Mouse (Mus musculus) kidney, adult 2 months (tissue): Measurements from ENCODE around the gene Gjb2. TPM values are rescaled to one million over a fixed set of nuclear protein-coding genes. Genes with fewer than 3 reads are reported as not detected.
"Not testable (repeated sequence)": the region's sequence is repeated elsewhere in the genome, so short reads cannot be mapped to it uniquely, and the experiment has no call there.

Experiments used
- DNase-seq: peaks from one replicate; pipeline ENCODE4 v3.0.0; 2021
- H3K27ac ChIP-seq: fragments of 200-500 bp; 2 replicates; pipeline ENCODE4 v1.5.1; 2012; ENCODE audit warnings: low read depth, low read length, control low read depth, inconsistent platforms; ENCODE audit not compliant: insufficient read depth
- H3K27me3 ChIP-seq: fragments of 200-500 bp; replicated peaks from 2 replicates; pipeline ENCODE4 v1.6.1; 2012; ENCODE audit warnings: mild to moderate bottlenecking, moderate library complexity, low read length, inconsistent platforms; ENCODE audit not compliant: control insufficient read depth, insufficient read depth
- H3K36me3 ChIP-seq: fragments of 200-500 bp; 2 replicates; pipeline ENCODE4 v1.6.1; 2012; ENCODE audit warnings: mild to moderate bottlenecking, moderate library complexity, low read length, inconsistent platforms; ENCODE audit not compliant: control insufficient read depth, insufficient read depth
- H3K4me1 ChIP-seq: fragments of 200-500 bp; 2 replicates; pipeline ENCODE4 v1.6.1; 2011; ENCODE audit warnings: low read length; ENCODE audit not compliant: control insufficient read depth, insufficient read depth
- H3K4me3 ChIP-seq: fragments of 200-500 bp; 2 replicates; pipeline ENCODE4 v1.5.1; 2011; ENCODE audit warnings: mild to moderate bottlenecking, low read depth, low read length, control low read depth; ENCODE audit not compliant: insufficient read depth
- CTCF ChIP-seq: fragments of 200-500 bp; conservative IDR thresholded peaks from 2 replicates; pipeline ENCODE4 v1.5.1; 2011; ENCODE audit warnings: low read depth, mild to moderate bottlenecking, control low read depth, low read length, moderate library complexity, mixed read lengths; ENCODE audit not compliant: insufficient read depth, insufficient read length
- POLR2A ChIP-seq: fragments of 200-500 bp; IDR thresholded peaks from one replicate; pipeline ENCODE4 v1.6.1; 2011; ENCODE audit warnings: low read depth, low read length, control low read depth
- WGBS: fragments of 180-500 bp; shearing (Covaris S2); methylation state at CpG from one replicate; pipeline ENCODE4 v1.1.7; 2018; 5-methylcytosine and 5-hydroxymethylcytosine counted together
- polyA plus RNA-seq: library from polyadenylated mRNA; depleted of rRNA; stranded (reverse); fragments of >200 nt; gene quantifications from 2 replicates; pipeline ENCODE4 v1.2.3, GENCODE M21; 2012; rRNA removed

Gene Gjb2
- polyA plus RNA-seq, 1 experiment, result 76.9 TPM

DNA sequence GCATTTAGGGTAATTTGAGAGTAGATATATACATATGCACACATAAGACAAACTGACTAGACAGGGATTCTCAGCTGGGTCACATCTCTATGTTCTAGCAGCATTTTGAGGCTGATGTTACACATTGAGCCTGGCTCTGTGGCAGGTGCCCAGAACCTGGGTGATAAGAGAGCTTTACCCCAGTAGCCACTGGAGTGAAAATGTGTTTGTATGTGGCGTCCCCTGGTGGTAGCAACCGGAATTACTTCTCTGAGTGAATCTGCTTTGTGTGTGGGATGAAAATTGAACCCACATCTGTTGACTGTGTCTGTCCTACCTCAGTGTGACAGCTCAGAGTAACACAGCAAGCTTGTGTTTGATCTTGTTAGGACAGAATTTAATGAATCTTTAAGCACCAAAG is 34.6 kb downstream of the Gjb2 start:
- DNase-seq, result peak; percentile 54
- not testable (repeated sequence) for H3K36me3 ChIP-seq, H3K4me1 ChIP-seq, H3K27ac ChIP-seq, H3K4me3 ChIP-seq, H3K27me3 ChIP-seq
- WGBS, result 8% methylated on average over 2 of the region's 2 CpGs
- TF ChIP-seq CTCF, result peak; percentile 51

DNA sequence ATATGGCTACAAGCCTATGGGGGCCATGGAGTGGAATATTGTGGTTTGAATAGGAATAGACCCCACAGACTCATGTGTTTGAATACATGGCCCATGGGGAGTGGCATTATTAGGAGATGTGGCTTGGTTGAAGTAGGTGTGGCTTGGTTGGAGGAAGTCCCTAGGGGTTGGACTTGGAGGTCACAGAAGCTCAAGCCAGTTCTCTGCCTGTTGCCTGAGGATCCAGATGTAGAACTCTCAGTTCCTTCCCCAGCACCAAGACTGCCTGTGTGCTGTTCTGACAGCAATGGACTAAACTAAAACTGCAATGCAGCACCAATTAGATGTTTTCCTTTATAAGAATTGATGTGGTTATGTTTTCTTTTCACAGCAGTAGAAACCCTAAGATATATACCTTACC is 38.4 kb downstream of the Gjb2 start:
- no peaks in the 10 kb centered on the region for H3K4me1 ChIP-seq
- H3K36me3 ChIP-seq, result no peaks in the 10 kb centered on the region
- H3K27me3 ChIP-seq, result no peaks in the 10 kb centered on the region
- DNase-seq, result no peak
- H3K4me3 ChIP-seq, result no peak overlapping the region
- no peak overlapping the region for H3K27ac ChIP-seq
- no peak for TF ChIP-seq POLR2A
- TF ChIP-seq CTCF, result no peak

DNA sequence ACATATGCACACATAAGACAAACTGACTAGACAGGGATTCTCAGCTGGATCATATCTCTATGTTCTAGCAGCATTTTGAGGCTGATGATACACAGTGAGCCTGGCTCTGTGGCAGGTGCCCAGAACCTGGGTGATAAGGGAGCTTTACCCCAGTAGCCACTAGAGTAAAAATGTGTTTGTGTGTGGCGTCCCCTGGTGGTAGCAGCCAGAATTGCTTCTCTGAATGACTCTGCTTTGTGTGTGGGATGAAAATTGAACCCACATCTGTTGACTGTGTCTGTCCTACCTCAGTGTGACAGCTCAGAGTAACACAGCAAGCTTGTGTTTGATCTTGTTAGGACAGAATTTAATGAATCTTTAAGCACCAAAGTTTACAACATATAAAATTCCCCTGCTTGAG is 44.5 kb downstream of the Gjb2 start:
- peak; percentile 69 for TF ChIP-seq CTCF
- WGBS, result 4% methylated on average over 1 of the region's 1 CpGs
- H3K4me1 ChIP-seq, H3K36me3 ChIP-seq, H3K27me3 ChIP-seq, H3K27ac ChIP-seq, H3K4me3 ChIP-seq: not testable (repeated sequence)
- DNase-seq, result peak; percentile 71

DNA sequence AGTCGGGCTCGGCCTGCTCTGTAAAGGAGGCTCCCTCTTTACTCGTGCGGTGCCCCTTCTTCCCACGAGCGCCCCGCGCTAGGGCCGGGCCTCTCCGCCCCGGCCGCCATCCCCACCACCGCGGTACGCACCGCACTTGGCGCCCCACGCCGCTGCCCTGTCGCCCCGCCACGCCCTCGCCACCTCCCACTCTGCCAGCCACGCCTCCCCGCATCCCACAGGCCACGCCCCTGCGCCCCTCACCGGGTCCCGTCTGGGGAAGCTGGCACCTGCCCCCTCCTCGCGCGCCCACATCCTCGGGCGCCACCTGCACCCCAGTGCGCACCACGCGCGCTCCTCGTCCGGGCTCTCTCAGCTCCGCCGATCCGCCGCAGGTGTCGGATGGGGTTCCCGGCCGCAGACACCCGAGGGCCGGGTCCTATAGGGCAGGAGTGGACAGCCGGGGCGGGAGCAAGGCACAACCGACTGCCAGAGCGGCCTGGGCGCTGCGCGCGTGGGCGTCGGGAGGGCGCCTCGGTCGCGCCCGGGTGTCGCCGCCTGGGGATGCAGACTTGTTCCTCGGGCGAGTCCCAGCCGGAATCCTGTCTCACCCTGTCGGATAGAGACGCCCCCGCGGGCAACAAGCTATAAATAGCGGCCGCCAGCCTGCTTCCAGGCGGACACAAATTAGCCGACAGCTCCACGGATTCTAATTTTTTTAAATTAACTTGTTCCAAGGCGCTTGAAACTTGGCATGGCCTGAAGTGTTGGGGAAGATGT is 46.8 kb downstream of the Gjb2 start, which contains the start of gene Gja3:
Gja3 (minus strand) TSS at position 538 of the 759 bp plus-strand sequence.
- Histone ChIP-seq H3K4me3 (peak within 1 kb of the TSS; percentile 29; the same call in 1 of the 2 replicates), H3K4me1 (no peaks in the 10 kb centered on the region), H3K27me3 (peaks cover 2% of the 10 kb centered on the region; the same call in 1 of the 2 replicates), H3K36me3 (no peaks in the 10 kb centered on the region), H3K27ac (no peak within 1 kb of the TSS)
- TF ChIP-seq CTCF, result no peak
- TF ChIP-seq POLR2A, result no peak
- peak; percentile 5 for DNase-seq
- WGBS, result 1% methylated on average over 74 of the region's 79 CpGs

DNA sequence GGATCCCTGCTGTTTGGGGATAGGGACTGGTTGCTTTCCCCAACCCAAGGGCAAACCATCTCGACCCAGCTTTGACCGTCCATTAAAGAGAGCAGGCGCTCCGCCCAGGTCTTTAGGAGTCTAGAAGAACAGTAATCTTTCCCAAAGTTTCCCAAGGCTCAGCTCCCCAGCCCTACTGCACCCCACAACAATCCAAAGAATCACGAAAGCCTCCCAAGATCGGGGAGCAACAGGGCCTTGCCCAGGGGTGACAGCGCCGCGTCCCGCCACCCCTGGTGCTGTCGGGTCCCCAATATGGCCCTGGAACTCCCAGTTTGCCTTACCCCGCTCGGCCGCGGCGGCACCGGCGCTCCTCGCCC is 47.3 kb downstream of the Gjb2 start:
- 6% methylated on average over 19 of the region's 19 CpGs for WGBS
- peaks cover 2% of the 10 kb centered on the region; the same call in 1 of the 2 replicates for H3K27me3 ChIP-seq
- no peaks in the 10 kb centered on the region for H3K36me3 ChIP-seq
- peak overlapping the region; percentile 29; the same call in 1 of the 2 replicates for H3K4me3 ChIP-seq
- H3K4me1 ChIP-seq, result no peaks in the 10 kb centered on the region
- H3K27ac ChIP-seq, result no peak overlapping the region
- no peak for TF ChIP-seq CTCF
- TF ChIP-seq POLR2A, result no peak
- DNase-seq, result no peak

DNA sequence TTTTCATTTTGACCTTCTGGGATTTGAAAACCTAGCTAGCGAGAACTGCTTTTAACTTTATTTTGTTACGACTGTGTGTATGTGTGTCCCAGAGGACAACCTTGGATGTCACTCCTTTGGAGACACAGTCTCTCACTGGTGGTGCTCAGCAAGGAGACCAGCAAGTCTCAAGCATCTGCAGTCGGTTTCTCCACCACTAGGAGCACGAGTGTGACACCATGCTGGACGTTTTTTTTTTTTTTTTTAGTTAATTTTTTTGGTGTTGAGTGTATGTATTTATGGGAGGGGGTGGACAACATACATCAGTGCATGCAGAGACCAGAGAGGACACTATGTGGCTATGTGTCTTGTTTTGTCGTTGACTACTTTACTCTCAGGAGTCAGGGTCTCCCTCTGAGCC is 51.8 kb downstream of the Gjb2 start:
- 71% methylated on average over 6 of the region's 6 CpGs for WGBS
- Histone ChIP-seq H3K27ac (no peak overlapping the region), H3K36me3 (no peaks in the 10 kb centered on the region), H3K4me3 (no peak overlapping the region), H3K4me1 (no peaks in the 10 kb centered on the region), H3K27me3 (peaks cover 2% of the 10 kb centered on the region; the same call in 1 of the 2 replicates)
- no peak for DNase-seq
- no peak for TF ChIP-seq POLR2A
- TF ChIP-seq CTCF, result no peak

Other genes starting within 250 kb of the Gjb2 start
- 7.6 and 9.5 TPM in 2 replicates for gene Zmym2, start 218.0 kb downstream of the Gjb2 start, polyA plus RNA-seq
- 1.0 and 1.3 TPM in 2 replicates for gene Gja3, start 46.6 kb downstream of the Gjb2 start, polyA plus RNA-seq
- not detected in 2 replicates for gene Gm4491, start 11.2 kb upstream of the Gjb2 start, polyA plus RNA-seq
- gene Gjb6, start 28.9 kb upstream of the Gjb2 start, polyA plus RNA-seq, result 0.09 and 0.34 TPM in 2 replicates